Mouse (Mus musculus): ENCODE results near the gene 4930595D18Rik. TPM values are rescaled to one million over a fixed set of nuclear protein-coding genes. Genes with fewer than 3 reads are reported as not detected.
A peak's percentile ranks its signal among the peaks of the same experiment; 100 is the strongest.

The 4930595D18Rik gene
- not detected in 2 replicates for polyA plus RNA-seq (2015; fragmentation: Nextera tagmentation; extraction: Ambion mirVana)

DNA sequence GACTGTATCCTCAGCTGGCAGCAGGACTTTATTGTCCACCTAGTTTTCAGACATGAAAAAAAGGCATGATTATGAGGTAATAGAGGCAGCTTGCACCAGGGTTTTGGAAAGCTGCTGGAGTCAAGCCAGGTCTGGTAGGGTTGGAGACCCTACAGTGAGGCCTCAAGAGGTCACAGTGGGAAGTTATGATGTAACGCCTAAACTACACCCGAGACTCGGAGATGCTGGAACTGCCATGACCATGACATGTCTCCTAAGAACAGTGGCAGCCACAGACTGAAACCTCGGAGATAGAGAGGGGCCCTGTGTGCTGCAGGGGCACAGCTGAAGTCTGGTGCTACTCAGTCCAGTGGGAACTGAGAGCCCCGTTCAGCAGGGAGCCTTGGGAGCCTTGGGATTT, at the start of gene 4930595D18Rik:
4930595D18Rik (minus strand) TSS at position 16 of the 400 bp plus-strand sequence.
- 65% methylated on average over 5 of the region's 5 CpGs for WGBS
- Histone ChIP-seq H3K4me2 (replicated peaks; ENCODE audit: low read depth) (no peak within 1 kb of the TSS), H3K4me1 (replicated peaks; ENCODE audit: control insufficient read depth, insufficient read depth, low read length) (no peaks in the 10 kb centered on the region), H3K27me3 (replicated peaks; ENCODE audit: control insufficient read depth, insufficient read depth, low read length) (no peaks in the 10 kb centered on the region), H3K36me3 (ENCODE audit: control insufficient read depth, insufficient read depth) (no peaks in the 10 kb centered on the region), H3K9ac (ENCODE audit: low read depth, low read length) (no peak within 1 kb of the TSS), H3K9me3 (ENCODE audit: control insufficient read depth) (no peaks in the 10 kb centered on the region), H3K4me3 (ENCODE audit: low read depth, low read length) (no peak within 1 kb of the TSS), H3K27ac (ENCODE audit: low read depth, low read length) (no peak within 1 kb of the TSS)
- ATAC-seq = no peak
- TF ChIP-seq CTCF (IDR thresholded peaks at IDR 0.05; ENCODE audit: low read depth) = no peak

DNA sequence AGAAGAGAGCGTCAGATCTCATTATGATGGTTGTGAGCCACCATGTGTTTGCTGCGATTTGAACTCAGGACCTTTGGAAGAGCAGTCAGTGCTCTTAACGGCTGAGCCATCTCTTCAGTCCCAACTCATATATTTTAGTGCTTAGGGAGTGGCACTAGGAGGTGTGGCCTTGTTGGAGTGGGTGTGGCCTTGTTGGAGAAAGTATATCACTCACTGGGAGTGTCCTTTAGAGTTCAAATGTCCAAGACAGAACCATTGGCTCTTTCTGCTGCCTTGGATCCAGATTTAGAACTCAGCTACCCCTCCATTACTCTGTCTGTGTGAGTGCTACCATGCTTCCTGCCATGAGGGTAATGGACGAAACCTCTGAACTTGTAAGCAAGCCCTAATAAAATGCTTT, 49.5 kb upstream of the 4930595D18Rik start:
- no peak for TF ChIP-seq CTCF (IDR thresholded peaks at IDR 0.05; ENCODE audit: low read depth)
- Histone ChIP-seq H3K9ac (ENCODE audit: low read depth, low read length) (no peak overlapping the region), H3K27me3 (replicated peaks; ENCODE audit: control insufficient read depth, insufficient read depth, low read length) (no peaks in the 10 kb centered on the region), H3K36me3 (ENCODE audit: control insufficient read depth, insufficient read depth) (peaks cover 6% of the 10 kb centered on the region; the same call in 1 of the 2 replicates), H3K4me2 (replicated peaks; ENCODE audit: low read depth) (no peak overlapping the region), H3K9me3 (ENCODE audit: control insufficient read depth) (no peaks in the 10 kb centered on the region), H3K4me1 (replicated peaks; ENCODE audit: control insufficient read depth, insufficient read depth, low read length) (no peaks in the 10 kb centered on the region; the same call in 1 of the 2 replicates), H3K4me3 (ENCODE audit: low read depth, low read length) (no peak overlapping the region), H3K27ac (ENCODE audit: low read depth, low read length) (no peak overlapping the region)
- WGBS = 75% methylated on average over 4 of the region's 4 CpGs
- peak; percentile 78 for ATAC-seq

DNA sequence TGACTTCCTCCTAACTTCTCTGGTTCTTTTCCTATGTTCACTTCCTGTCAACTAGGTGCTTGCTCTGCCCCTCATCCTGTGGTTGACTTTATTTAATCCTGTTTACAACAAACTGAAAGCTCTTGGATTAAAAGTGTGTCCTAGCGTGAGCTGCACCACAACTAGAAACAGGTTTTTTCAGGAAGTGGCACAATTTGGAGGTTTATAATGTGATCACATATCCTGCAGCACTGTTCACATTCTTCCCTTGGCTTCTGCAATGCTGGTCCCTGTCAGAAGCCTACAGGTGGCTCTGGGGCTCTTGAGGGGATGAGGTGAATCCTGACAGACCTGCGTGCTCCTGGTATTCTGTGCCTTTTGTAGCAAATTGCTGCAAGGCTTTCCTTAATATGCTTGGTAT, 46.5 kb upstream of the 4930595D18Rik start:
- Histone ChIP-seq H3K27me3 (replicated peaks; ENCODE audit: control insufficient read depth, insufficient read depth, low read length) (no peaks in the 10 kb centered on the region), H3K36me3 (ENCODE audit: control insufficient read depth, insufficient read depth) (no peaks in the 10 kb centered on the region), H3K27ac (ENCODE audit: low read depth, low read length) (no peak overlapping the region), H3K9ac (ENCODE audit: low read depth, low read length) (no peak overlapping the region), H3K4me3 (ENCODE audit: low read depth, low read length) (no peak overlapping the region), H3K9me3 (ENCODE audit: control insufficient read depth) (no peaks in the 10 kb centered on the region), H3K4me2 (replicated peaks; ENCODE audit: low read depth) (no peak overlapping the region), H3K4me1 (replicated peaks; ENCODE audit: control insufficient read depth, insufficient read depth, low read length) (no peaks in the 10 kb centered on the region; the same call in 1 of the 2 replicates)
- WGBS = 86% methylated on average over 2 of the region's 2 CpGs
- TF ChIP-seq CTCF (IDR thresholded peaks at IDR 0.05; ENCODE audit: low read depth) = no peak
- no peak for ATAC-seq

DNA sequence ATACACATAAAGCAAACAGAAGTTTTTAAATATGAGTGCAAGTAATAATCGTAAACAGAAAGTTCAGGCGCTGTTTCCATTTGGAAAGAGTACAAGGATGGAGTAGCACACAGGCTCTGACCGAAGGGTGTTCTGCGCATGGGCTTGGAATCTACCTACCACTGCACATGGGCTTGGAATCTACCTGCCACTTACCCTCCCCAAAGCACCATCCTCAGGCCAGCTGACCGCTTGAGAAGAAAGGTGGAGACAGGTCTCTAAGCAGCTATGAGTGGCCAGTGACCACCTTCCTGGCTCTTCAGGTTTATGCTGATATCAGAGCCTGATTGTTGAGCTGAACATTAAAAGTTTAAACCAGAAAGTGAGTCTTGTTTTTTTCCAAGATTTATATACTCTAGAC, 44.2 kb upstream of the 4930595D18Rik start:
- H3K27ac ChIP-seq (ENCODE audit: low read depth, low read length) = no peak overlapping the region
- no peak overlapping the region for H3K4me2 ChIP-seq (replicated peaks; ENCODE audit: low read depth)
- H3K9ac ChIP-seq (ENCODE audit: low read depth, low read length) = no peak overlapping the region
- H3K4me3 ChIP-seq (ENCODE audit: low read depth, low read length) = no peak overlapping the region
- no peak for TF ChIP-seq CTCF (IDR thresholded peaks at IDR 0.05; ENCODE audit: low read depth)
- H3K27me3 ChIP-seq (replicated peaks; ENCODE audit: control insufficient read depth, insufficient read depth, low read length) = no peaks in the 10 kb centered on the region
- H3K4me1 ChIP-seq (replicated peaks; ENCODE audit: control insufficient read depth, insufficient read depth, low read length) = no peaks in the 10 kb centered on the region
- whole genome bisulfite sequencing = 93% methylated on average over 5 of the region's 5 CpGs
- H3K36me3 ChIP-seq (ENCODE audit: control insufficient read depth, insufficient read depth) = no peaks in the 10 kb centered on the region
- no peaks in the 10 kb centered on the region for H3K9me3 ChIP-seq (ENCODE audit: control insufficient read depth)
- no peak for ATAC-seq

DNA sequence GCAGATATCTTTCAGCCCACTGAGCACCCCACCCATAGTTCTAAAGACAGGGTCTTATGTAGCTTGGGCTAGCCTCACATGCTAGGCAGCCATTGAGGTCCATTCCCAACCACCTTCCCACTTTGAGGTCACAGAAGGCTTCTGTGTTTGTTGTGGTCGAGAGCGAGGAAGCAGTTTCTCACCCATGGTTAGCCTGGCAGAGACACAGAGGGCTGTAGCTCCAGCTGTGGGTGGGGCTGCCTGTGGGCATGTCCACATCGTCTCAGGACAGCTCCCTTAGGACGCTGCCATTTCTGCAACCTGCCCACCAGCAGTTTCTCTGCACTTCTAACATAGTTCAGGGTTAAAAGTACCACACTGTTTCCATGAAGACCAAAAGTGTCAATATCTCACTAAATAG, 43.1 kb upstream of the 4930595D18Rik start:
- 73% methylated on average over 4 of the region's 4 CpGs for WGBS

DNA sequence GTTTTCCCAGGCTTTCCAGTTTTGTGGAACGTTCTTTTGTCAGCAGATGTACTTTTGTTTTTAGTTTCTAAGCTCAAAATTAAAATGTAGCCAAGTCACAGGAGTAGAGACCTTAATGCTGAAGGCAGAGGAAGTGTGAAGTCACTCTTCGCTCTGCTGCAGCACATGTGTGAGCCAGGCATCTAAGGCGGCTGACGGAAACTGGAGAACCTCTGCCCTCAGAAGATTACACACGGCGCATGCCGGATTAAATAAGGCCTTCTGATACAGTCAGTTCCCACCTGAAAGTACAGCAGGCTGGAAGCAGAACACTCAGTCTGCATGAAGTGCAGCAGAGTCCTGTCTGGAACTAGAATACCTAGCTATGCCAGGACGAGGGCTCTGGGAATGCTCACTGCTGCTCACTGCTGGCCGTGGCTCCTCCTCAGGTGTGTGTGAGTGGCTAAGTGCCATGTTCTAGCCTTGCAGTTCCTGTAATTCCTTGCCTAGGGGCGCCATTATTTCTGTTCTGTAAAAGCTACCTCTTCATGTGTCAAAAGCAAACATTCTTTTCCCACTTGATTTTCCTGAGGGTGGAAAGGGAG, 41.0 kb upstream of the 4930595D18Rik start:
- no peak overlapping the region for H3K4me2 ChIP-seq (replicated peaks; ENCODE audit: low read depth)
- 80% methylated on average over 10 of the region's 10 CpGs for WGBS
- no peak for TF ChIP-seq CTCF (IDR thresholded peaks at IDR 0.05; ENCODE audit: low read depth)

More for the DNA sequence above, 43.1 kb upstream of the 4930595D18Rik start:
- no peaks in the 10 kb centered on the region for H3K27me3 ChIP-seq (replicated peaks; ENCODE audit: control insufficient read depth, insufficient read depth, low read length)
- no peaks in the 10 kb centered on the region for H3K9me3 ChIP-seq (ENCODE audit: control insufficient read depth)
- H3K4me3 ChIP-seq (ENCODE audit: low read depth, low read length) = no peak overlapping the region
- no peak overlapping the region for H3K27ac ChIP-seq (ENCODE audit: low read depth, low read length)
- ATAC-seq = no peak
- H3K9ac ChIP-seq (ENCODE audit: low read depth, low read length) = no peak overlapping the region
- no peak overlapping the region for H3K4me2 ChIP-seq (replicated peaks; ENCODE audit: low read depth)
- no peak for TF ChIP-seq CTCF (IDR thresholded peaks at IDR 0.05; ENCODE audit: low read depth)
- H3K4me1 ChIP-seq (replicated peaks; ENCODE audit: control insufficient read depth, insufficient read depth, low read length) = no peaks in the 10 kb centered on the region
- 0 out of 2 replicates have a peak, but pooled peaks cover under 1% of the 10 kb centered on the region for H3K36me3 ChIP-seq (ENCODE audit: control insufficient read depth, insufficient read depth)

More for the DNA sequence above, 41.0 kb upstream of the 4930595D18Rik start:
- Histone ChIP-seq H3K9me3 (ENCODE audit: control insufficient read depth) (no peaks in the 10 kb centered on the region), H3K36me3 (ENCODE audit: control insufficient read depth, insufficient read depth) (peaks cover 13% of the 10 kb centered on the region), H3K27me3 (replicated peaks; ENCODE audit: control insufficient read depth, insufficient read depth, low read length) (no peaks in the 10 kb centered on the region), H3K9ac (ENCODE audit: low read depth, low read length) (no peak overlapping the region), H3K27ac (ENCODE audit: low read depth, low read length) (no peak overlapping the region), H3K4me1 (replicated peaks; ENCODE audit: control insufficient read depth, insufficient read depth, low read length) (no peaks in the 10 kb centered on the region), H3K4me3 (ENCODE audit: low read depth, low read length) (no peak overlapping the region)
- no peak for ATAC-seq

Measured in intestine, postnatal 0 days (tissue).